Mouse (Mus musculus) heart, adult 2 months (tissue): ENCODE measurements at regions not wholly inside any gene's neighbourhood (a gene's known extent, or its start where the extent isn't known, plus 50 kb on each side); places are given as distances from the start of the nearest gene placed in this dataset.
A peak's percentile ranks its signal among the peaks of the same experiment; 100 is the strongest.

Experiments
- DNase-seq, 2 experiments: peaks; one replicate each; pipeline ENCODE4 v3.0.0; 2021
- H3K27ac ChIP-seq: fragments of 200-600 bp; 2 replicates; pipeline ENCODE4 v1.8.1; 2022
- H3K27me3 ChIP-seq: fragments of 200-500 bp; 2 replicates; pipeline ENCODE4 v1.6.1; 2012; ENCODE audit warnings: mild to moderate bottlenecking, low read length, inconsistent platforms, mixed read lengths; ENCODE audit not compliant: control insufficient read depth, insufficient read depth
- H3K36me3 ChIP-seq: fragments of 200-500 bp; 2 replicates; pipeline ENCODE4 v1.6.1; 2012; ENCODE audit warnings: low read length, inconsistent platforms; ENCODE audit not compliant: control insufficient read depth, insufficient read depth
- H3K4me1 ChIP-seq: fragments of 200-500 bp; 2 replicates; pipeline ENCODE4 v1.6.1; 2011; ENCODE audit warnings: low read length; ENCODE audit not compliant: control insufficient read depth, insufficient read depth
- H3K4me3 ChIP-seq: fragments of 200-600 bp; 2 replicates; pipeline ENCODE4 v1.8.1; 2022
- H3K79me2 ChIP-seq: fragments of 200-500 bp; replicated peaks from 2 replicates; pipeline ENCODE4 v1.6.1; 2012; ENCODE audit warnings: mild to moderate bottlenecking, inconsistent platforms, low read length, moderate library complexity, mixed read lengths; ENCODE audit not compliant: control insufficient read depth, insufficient read depth
- H3K9ac ChIP-seq: fragments of 200-500 bp; 2 replicates; pipeline ENCODE4 v1.6.1; 2012; ENCODE audit warnings: low read depth, mild to moderate bottlenecking, control low read depth, inconsistent platforms, low read length, mixed read lengths
- CTCF ChIP-seq: fragments of 200-600 bp; IDR thresholded peaks from 2 replicates; pipeline ENCODE4 v1.8.1; 2022; ENCODE audit warnings: antibody characterized with exemption, mild to moderate bottlenecking, moderate library complexity
- EP300 ChIP-seq: fragments of 200-500 bp; IDR thresholded peaks from 2 replicates; pipeline ENCODE4 v1.6.1; 2011; ENCODE audit warnings: low read depth, low read length, control low read depth; ENCODE audit not compliant: insufficient read depth
- POLR2A ChIP-seq: fragments of 200-500 bp; IDR thresholded peaks from 2 replicates; pipeline ENCODE4 v1.6.1; 2011; ENCODE audit warnings: mild to moderate bottlenecking, low read depth, low read length, control low read depth; ENCODE audit not compliant: insufficient read depth
- WGBS: fragments of 180-500 bp; shearing (Covaris S2); methylation state at CpG from one replicate; pipeline ENCODE4 v1.1.7; 2018; 5-methylcytosine and 5-hydroxymethylcytosine counted together
- intact Hi-C: fragments of 180-260 bp; cut with DNase I; formaldehyde crosslinking; loops from one replicate; pipeline ENCODE4 v1.15.1; 2025

DNA sequence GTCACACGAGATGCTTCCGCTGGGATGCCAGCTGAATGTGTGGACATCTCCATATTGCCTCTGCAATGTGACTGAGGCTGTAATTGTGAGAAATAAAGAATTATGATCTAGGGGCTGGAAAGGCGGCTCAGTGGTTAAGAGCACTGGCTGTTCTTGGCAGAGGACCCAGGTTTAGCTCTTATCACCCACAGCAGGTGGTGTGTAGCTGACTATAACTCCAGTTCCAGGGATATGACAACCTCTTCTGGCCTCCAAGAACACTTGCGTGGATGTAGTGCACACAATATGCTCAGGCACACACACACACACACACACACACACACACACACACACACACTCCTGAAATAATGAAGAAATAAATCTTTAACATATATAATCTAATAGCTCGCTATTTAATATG, 232.7 kb upstream of the Kcnab2 start:
- Histone ChIP-seq H3K36me3 (no peaks in the 10 kb centered on the region), H3K79me2 (no peaks in the 10 kb centered on the region), H3K4me1 (no peaks in the 10 kb centered on the region), H3K9ac (no peak overlapping the region), H3K27ac (no peak overlapping the region), H3K4me3 (no peak overlapping the region), H3K27me3 (no peaks in the 10 kb centered on the region)
- TF ChIP-seq CTCF, result no peak
- intact Hi-C loops, result no loop called here
- WGBS, result 73% methylated on average over 5 of the region's 5 CpGs
- no peak for DNase-seq

- no peaks in the 10 kb centered on the region for H3K79me2 ChIP-seq
- H3K9ac ChIP-seq, result no peak overlapping the region
- TF ChIP-seq CTCF, result peak; percentile 54
- no peak for TF ChIP-seq EP300
- no peak for TF ChIP-seq POLR2A
- H3K36me3 ChIP-seq, result no peaks in the 10 kb centered on the region
- intact Hi-C loops, result no loop called here
- H3K27ac ChIP-seq, result no peak overlapping the region
- H3K27me3 ChIP-seq, result no peaks in the 10 kb centered on the region; the same call in 1 of the 2 replicates
- 73% methylated on average over 7 of the region's 7 CpGs for WGBS
- H3K4me3 ChIP-seq, result no peak overlapping the region
- H3K4me1 ChIP-seq, result no peaks in the 10 kb centered on the region
- DNase-seq, result no peak
Observed at GRCm38 (mm10) chr4:152700217-152700616, 222.5 kb upstream of the Kcnab2 start.

GRCm38 (mm10) chr4:152697247-152697960, 219.7 kb upstream of the Kcnab2 start:
- TF ChIP-seq POLR2A (no peak), EP300 (no peak), CTCF (no peak)
- Histone ChIP-seq H3K4me3 (no peak overlapping the region), H3K27ac (no peak overlapping the region), H3K4me1 (no peaks in the 10 kb centered on the region), H3K79me2 (no peaks in the 10 kb centered on the region), H3K9ac (no peak overlapping the region), H3K27me3 (no peaks in the 10 kb centered on the region; the same call in 1 of the 2 replicates), H3K36me3 (no peaks in the 10 kb centered on the region)
- 46% methylated on average over 22 of the region's 22 CpGs for WGBS
- intact Hi-C loops, result no loop called here
- peak in 1 of 2 experiments; percentile 12 for DNase-seq

DNA sequence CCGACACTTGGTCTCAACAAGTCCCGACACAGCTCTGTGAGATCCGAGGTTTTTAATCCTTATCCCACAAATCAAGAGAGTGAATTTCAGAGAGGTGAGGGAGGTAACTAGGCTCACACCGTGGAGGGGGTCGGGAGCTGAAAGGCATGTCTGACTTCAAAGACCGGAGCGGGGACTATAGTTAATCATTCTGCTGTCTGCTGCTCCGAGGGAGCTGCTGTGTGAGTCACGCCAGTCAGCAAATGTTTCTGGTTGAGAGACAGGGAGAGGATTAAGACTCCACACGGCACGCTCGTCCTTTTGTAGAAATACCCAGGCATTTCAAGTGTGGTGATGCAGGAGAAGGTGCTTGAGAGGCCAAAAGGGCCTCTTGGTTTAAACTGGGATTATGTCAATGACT, 214.1 kb upstream of the Kcnab2 start:
- H3K9ac ChIP-seq, result no peak overlapping the region
- 58% methylated on average over 12 of the region's 12 CpGs for WGBS
- no peaks in the 10 kb centered on the region for H3K79me2 ChIP-seq
- H3K4me1 ChIP-seq, result no peaks in the 10 kb centered on the region
- H3K4me3 ChIP-seq, result no peak overlapping the region
- TF ChIP-seq CTCF (no peak), POLR2A (no peak), EP300 (no peak)
- DNase-seq, result no peak
- H3K27me3 ChIP-seq, result no peaks in the 10 kb centered on the region; the same call in 1 of the 2 replicates
- no peaks in the 10 kb centered on the region for H3K36me3 ChIP-seq
- H3K27ac ChIP-seq, result no peak overlapping the region
- intact Hi-C loops, result no loop called here

DNA sequence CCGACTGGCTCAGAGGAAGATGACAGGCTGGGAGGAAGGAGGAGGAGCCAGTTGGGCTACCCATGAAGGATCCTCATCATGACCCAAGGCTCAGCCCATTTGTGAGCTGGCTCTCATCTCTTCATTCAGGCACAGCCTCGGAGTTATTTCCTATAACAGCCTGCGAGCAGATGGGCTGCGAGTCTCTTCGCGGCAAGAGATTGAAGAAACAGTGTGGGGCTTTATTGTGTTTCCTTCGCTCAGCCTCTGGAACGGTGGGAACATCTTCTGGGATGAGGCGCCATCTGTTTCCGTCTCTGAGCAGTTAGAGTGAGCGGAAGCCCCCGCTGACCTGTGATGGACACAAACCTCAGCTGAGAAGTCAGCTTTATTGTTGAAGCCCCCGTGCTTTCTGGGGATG, 213.6 kb upstream of the Kcnab2 start:
- H3K4me1 ChIP-seq, result no peaks in the 10 kb centered on the region
- no peaks in the 10 kb centered on the region for H3K27me3 ChIP-seq

DNA sequence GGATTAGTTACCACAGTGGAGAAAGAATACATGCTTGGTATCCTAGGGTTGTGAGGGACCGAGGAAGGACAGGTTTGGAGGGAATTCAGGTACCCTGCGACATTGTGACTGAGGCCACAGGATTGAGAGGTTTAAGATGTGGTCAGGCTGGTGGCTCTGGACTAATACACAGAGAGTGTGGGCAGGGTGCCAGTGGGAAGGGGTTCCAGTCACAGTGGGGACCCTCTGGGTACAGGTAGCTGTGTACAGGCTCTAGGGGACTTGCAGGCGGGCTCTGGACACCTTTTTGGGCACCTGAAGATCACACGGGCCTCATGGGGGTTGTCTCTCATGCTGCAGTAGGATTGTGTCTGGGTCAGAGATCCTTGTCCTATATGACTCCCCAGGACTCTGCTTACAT, 213.1 kb upstream of the Kcnab2 start:
- Histone ChIP-seq H3K4me1 (no peaks in the 10 kb centered on the region), H3K9ac (no peak overlapping the region), H3K27me3 (no peaks in the 10 kb centered on the region), H3K27ac (no peak overlapping the region), H3K79me2 (no peaks in the 10 kb centered on the region), H3K4me3 (no peak overlapping the region), H3K36me3 (no peaks in the 10 kb centered on the region)
- 77% methylated on average over 4 of the region's 4 CpGs for WGBS
- TF ChIP-seq EP300, result no peak
- TF ChIP-seq CTCF, result no peak
- TF ChIP-seq POLR2A, result no peak
- intact Hi-C loops, result no loop called here
- no peak for DNase-seq

More for the DNA sequence above, 213.6 kb upstream of the Kcnab2 start:
- intact Hi-C loops, result no loop called here
- H3K79me2 ChIP-seq, result no peaks in the 10 kb centered on the region
- TF ChIP-seq EP300 (no peak), CTCF (no peak), POLR2A (no peak)
- H3K4me3 ChIP-seq, result no peak overlapping the region
- H3K9ac ChIP-seq, result no peak overlapping the region
- H3K36me3 ChIP-seq, result no peaks in the 10 kb centered on the region
- no peak overlapping the region for H3K27ac ChIP-seq
- no peak for DNase-seq
- WGBS, result 71% methylated on average over 13 of the region's 13 CpGs
